Mouse (Mus musculus) brown adipose tissue, adult 24 weeks (tissue): ENCODE results near the gene Gm10447. TPM values are rescaled to one million over a fixed set of nuclear protein-coding genes. Genes with fewer than 3 reads are reported as not detected.

ENCODE experiments used
- H3K27ac ChIP-seq: fragments of 200-500 bp; replicated peaks from 2 replicates; pipeline ENCODE4 v1.5.1; 2012; ENCODE audit warnings: low read depth, mild to moderate bottlenecking, low read length
- H3K4me1 ChIP-seq: fragments of 200-500 bp; 2 replicates; pipeline ENCODE4 v1.6.1; 2012; ENCODE audit warnings: low read length, mixed read lengths; ENCODE audit not compliant: control insufficient read depth, insufficient read depth, insufficient read length
- H3K4me3 ChIP-seq: fragments of 200-500 bp; 2 replicates; pipeline ENCODE4 v1.5.1; 2012; ENCODE audit warnings: low read depth, mild to moderate bottlenecking, low read length, moderate library complexity; ENCODE audit not compliant: insufficient read depth
- polyA plus RNA-seq: library from polyadenylated mRNA; stranded (reverse); fragments of >200 nt; gene quantifications from 2 replicates; pipeline ENCODE4 v1.2.4, GENCODE M21; 2012; ENCODE audit not compliant: missing spikeins, insufficient read depth, insufficient read length

The Gm10447 gene
- polyA plus RNA-seq, 1 experiment = not detected

DNA sequence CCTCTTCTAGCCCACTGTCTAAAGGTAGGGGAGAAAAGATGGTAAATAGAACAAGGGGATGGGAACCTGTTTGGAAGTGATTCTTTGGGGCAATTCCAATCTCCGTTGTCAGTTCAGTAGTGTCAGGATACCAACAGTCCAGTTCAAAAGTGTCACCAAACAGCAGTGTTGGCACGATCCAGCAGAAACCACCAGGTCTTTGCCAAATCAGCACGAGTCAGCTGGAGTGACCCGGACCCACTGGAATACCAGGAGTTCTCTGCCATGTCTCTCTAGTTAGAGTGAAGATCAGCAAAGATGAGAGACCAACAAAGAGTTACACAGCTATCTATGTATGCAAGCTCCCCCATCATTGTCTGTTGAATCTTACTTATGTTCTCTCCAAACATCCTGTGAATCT lies 43.0 kb downstream of the Gm10447 start:
- no peak overlapping the region for H3K4me3 ChIP-seq
- H3K4me1 ChIP-seq = no peaks in the 10 kb centered on the region
- H3K27ac ChIP-seq = no peak overlapping the region

GRCm38 (mm10) chr11:53411738-53412137 lies 45.2 kb downstream of the Gm10447 start:
- Histone ChIP-seq H3K4me1 (no peaks in the 10 kb centered on the region), H3K4me3 (no peak overlapping the region), H3K27ac (no peak overlapping the region)

Other genes starting within 250 kb of the Gm10447 start
- 119 and 138 TPM in 2 replicates for gene Hspa4, start 156.7 kb downstream of the Gm10447 start, polyA plus RNA-seq
- 10.4 and 13.9 TPM in 2 replicates for gene Zcchc10, start 132.4 kb downstream of the Gm10447 start, polyA plus RNA-seq
- gene Aff4, start 106.3 kb downstream of the Gm10447 start, polyA plus RNA-seq = 17.7 and 77.7 TPM in 2 replicates
- not detected in 2 replicates for gene Leap2, start 33.9 kb downstream of the Gm10447 start, polyA plus RNA-seq
- 4,304 and 4,488 TPM in 2 replicates for gene Uqcrq, start 26.3 kb downstream of the Gm10447 start, polyA plus RNA-seq
- gene Gdf9, start 26.1 kb downstream of the Gm10447 start, polyA plus RNA-seq = not detected in 2 replicates
- 2.1 and 4.7 TPM in 2 replicates for gene Shroom1, start 95 bp upstream of the Gm10447 start, polyA plus RNA-seq
- not detected in 2 replicates for gene Gm9837, start 13.4 kb upstream of the Gm10447 start, polyA plus RNA-seq
- not detected in 2 replicates for gene Gm9945, start 23.1 kb upstream of the Gm10447 start, polyA plus RNA-seq
- gene Sowaha, start 23.2 kb upstream of the Gm10447 start, polyA plus RNA-seq = not detected in 2 replicates
- gene Sept8, start 62.1 kb upstream of the Gm10447 start, polyA plus RNA-seq = 9.9 and 13.3 TPM in 2 replicates
- gene Kif3a, start 110.3 kb upstream of the Gm10447 start, polyA plus RNA-seq = 11.8 and 12.2 TPM in 2 replicates
- not detected in 2 replicates for gene Il4, start 161.6 kb upstream of the Gm10447 start, polyA plus RNA-seq
- not detected in 2 replicates for gene Il13, start 177.6 kb upstream of the Gm10447 start, polyA plus RNA-seq